Mouse (Mus musculus) fat pad, adult 2 months (tissue): Measurements from ENCODE around the gene Satb2.

Experiments used
- DNase-seq: peaks from one replicate; pipeline ENCODE4 v3.0.0-alpha.2; 2011; ENCODE audit warnings: low read depth, low spot score; ENCODE audit errors: extremely low read depth

Gene Satb2

DNA sequence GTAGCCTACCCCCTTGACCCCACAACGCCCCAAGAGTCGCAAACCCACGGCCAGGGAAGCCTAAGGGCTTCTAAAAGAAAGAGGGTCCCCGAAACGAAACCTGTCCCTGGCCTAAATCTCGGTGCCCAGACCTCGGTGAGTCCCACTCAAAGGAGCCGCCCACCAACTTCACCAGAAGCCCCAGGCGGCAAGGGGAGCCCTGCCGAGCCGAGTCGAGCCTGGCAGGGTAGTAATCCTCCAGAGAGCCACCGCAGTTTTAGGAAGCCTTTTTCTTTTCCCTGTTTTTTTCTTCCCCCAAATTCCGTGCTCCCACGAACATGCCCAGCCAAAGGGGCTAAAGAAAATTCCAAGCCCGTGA lies 4.9 kb downstream of the Satb2 start:
- DNase-seq, result no peak

DNA sequence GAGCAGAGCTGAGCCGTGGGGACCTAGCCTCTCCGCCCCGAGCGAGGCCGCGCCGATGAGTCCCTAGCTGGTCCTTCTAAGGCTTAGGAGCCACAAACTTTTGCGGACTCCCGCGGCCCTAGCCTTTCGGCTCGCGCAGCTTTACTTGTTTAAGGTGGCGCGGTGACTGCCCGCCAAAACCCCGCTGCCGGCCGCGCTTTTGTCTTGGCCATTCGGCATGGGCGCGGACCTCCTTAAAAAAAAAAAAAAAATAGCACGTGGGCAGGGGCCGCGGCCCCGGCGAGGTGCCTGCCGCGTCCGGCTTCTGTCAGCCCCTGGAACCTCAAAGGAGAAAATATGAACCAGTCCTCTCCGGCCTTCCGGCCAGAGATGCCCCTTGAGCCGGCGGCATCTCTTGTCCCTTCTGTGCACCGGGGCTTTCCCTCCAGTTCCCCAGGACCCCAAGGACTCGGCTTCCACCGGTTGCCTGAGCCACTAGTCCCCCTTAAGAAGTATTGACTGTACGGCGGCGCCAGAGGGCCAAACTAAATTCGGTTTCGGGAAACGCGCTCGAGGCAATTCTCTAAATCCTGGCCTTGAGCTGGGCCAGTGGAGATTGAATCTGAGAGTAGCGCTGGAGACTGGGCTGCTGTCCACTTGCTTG lies 5.4 kb downstream of the Satb2 start:
- no peak for DNase-seq

DNA sequence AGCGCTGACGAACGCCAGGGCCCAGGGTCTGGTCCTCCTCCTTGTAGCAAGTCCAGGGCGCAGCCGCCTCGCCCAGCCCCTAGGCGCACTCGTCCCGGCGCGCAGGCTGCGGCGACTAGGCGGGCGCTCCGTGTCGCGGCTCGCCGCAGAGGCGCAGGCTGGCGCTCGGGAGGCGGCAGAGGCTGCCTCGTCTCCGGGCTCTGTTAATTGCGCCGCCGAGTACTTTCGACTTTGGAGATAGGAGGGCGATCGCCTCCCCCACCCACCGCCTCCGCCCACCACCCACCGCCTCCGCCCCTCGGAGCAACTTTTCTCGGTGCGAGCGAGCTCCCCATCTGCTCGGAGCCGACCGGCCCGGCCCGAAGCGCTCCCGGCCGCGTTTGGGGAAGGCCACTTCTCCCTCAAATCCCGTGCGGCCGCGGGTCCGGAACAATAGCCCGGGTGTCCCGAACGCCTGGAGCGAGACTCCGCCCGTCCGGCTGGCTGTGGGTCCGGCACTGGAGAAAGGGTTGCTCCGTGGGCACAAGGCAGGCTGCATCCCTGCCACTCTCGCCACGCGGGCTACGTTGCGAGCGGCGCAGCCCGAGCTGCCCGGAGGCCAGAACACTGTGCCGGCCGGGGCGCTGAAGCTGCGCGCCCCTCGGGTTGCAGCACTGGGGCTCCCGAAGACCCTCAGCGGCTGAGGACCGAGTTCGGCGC lies 6.0 kb downstream of the Satb2 start:
- no peak for DNase-seq

DNA sequence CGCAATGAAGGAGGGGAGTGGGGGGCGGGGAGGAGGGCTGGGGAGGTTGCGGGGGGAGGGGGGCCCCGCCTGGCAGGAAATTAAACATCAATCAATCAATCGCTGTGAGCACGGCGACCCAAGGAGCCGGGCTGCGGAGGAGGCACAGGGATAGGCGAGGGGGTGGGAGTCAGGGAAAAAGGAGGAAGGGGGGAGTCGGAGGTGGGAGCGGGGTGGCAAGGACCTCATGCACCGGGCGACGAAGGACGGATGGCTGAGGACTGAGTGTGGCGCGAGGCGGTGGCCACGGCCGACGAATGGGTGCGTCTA lies 6.6 kb downstream of the Satb2 start:
- no peak for DNase-seq

DNA sequence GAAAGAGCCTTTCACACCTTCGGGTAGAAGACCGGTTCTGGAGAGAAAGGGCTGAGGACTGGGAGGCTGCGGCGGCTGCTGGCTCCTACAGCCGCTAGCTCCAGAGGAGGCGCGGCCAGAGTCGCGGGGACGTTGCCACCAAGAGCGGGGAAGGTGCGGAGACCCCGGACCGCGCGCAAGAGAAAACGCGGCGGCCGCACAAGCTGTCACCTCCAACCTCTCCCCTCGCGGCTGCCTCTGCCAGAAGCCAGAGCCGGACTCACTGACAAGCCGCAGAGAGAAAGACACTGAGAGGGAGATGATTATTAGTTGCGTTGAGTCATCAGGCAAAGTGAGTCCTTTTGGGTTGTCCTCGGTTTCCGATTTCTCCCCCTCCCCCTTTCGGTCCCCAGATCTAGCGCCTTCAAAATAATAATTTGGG lies 7.0 kb downstream of the Satb2 start:
- no peak for DNase-seq

DNA sequence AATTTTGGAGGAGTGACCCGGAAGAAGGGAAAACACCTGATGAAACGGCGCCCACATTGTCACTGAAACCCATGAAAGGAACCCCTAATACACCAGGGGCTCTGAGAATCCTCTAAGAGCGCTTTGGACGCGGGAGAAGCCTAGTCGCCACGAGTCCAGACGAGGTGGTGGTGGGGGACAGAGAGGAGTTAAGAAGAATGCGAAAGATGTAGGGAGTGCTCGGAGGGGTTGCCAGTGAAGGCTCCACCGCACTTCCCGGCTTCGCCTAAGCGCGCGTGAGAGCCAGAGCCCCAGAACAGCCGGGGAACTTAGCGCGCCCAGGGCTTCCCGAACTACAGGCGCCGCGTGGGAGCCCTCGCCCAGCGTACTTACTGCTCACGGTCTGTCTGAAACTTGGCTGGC lies 7.7 kb downstream of the Satb2 start:
- no peak for DNase-seq

DNA sequence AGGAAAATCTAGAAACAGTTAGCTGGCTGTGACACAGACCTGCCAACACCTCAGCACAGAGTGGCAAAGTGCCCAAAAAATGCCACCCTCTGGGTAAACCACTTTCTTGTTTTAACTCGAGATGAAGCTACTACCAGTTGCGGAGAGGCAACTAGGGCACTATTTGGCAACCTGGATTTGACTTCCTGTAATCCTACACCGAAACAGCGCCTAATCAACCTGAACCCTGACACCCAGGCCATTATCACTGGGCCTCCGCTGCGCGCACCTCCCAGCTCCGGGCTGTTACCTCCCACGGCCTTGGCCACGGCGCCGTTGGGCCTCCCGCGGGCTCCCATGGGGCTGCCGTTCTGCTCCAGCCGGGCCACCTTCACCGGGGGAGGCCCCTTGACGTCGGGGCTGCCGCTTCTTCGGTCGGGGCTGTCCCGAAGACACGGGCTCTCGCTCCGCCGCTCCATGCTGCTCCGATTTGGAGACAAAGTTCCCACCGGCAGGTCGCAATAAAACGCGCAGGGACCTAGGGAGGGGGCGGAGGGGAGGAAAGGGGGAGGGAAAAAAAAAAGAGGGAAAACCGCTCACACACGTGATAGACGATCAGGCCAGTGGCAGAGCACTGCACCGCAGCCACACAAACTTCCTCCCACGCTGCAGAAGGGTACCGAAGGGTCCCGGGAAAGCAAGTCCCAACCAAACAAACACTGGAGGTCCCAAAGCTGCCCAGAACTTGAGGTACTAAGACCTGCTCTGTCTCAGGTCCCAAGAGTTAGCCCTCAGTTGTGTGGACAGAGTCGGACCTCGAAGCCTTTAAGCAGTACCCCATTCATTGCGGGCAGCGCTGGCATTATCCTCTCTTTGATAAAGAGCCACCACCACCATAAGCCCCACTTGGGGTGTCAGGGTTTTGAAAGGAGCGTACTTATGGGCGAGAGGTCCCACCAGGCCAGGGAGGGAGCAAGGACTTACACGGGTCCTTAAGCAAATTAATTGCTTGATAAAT lies 8.8 kb downstream of the Satb2 start:
- DNase-seq, result no peak

DNA sequence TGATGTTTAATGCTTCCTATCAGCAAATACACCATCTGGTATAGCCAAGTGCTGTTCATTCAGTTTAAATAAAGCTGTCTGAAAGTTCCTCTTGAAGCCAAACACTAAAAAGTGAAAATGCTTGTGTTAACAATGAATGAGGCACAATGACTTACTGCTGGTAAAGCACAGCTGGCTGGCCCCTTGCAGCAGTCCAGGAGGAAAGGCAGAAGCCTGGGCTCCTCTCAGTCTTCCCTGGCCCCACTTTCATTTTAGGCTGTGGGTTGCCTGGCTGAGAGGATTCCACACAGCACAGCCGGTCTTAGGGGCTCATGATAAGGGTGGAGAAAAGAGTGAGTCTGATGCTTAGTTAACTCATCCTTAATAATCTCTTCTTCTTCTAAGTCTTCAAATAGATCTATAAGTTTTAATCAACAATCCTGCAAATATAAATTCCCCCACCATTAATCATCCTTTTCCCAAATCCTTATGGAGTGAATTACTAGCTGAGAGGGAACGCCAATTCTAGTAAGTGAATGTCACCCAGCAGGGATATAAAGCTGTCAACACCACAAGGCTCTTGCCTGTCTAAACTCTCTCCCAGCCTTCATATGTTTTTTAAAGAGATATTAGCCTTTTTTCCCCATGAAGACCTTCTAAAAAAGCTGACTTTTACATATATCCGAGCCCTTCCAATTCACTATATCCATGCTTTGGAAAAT lies 12.4 kb downstream of the Satb2 start:
- no peak for DNase-seq

DNA sequence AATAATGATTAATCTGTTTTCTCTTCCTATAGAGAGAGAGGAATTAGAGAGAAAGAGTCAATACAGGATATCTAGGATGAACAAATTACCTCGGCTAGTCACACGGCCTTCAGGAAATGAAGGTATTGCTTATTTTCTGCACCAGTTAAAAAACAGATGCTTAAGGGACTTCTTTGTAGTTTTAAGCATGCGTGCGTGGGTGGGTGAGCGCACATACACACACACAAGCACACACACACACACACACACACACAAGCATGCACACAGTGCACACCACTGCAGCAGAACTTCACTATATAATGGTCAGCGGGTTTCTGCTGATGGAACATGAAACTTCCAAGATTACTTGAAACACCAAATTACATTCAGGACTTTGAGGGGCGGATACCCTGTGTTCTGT lies 14.0 kb downstream of the Satb2 start:
- no peak for DNase-seq

DNA sequence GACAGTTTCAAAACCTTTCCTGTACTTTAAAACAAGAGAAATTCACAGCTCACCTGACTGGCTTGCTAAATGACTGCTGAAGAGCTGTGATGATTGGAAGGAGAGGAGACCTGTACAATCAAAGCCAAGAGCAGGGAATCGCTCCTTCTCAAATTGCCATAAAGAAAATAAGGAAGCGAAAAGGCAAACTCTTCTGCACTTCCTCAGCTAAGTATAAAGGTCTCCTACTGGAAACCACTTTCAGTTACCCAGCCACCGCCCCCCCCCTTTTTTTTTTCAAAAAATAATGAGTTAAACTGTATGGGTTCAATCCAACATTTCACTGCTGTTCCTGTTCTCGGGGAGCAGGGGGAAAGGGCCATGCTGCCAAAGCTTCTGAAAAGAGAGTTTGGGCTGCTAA lies 15.2 kb downstream of the Satb2 start:
- no peak for DNase-seq

DNA sequence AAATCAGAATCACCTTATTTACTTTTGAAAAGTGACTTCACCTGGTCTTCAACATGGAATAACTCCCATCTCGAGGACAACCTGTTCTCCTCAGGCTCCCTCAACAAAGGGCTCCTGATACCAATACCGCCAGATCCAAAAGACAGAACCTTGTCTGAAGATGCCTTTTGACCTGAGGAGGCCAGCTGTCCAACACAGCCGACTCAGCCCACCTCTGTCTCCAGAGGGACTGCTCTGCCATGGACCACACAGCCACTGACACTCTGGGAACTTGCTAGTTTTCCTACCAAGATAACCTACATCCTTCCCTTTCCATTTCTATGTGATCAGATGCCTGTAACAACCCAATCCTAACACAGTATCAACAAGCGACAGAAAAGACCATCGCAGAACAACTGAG lies 19.5 kb downstream of the Satb2 start:
- no peak for DNase-seq

DNA sequence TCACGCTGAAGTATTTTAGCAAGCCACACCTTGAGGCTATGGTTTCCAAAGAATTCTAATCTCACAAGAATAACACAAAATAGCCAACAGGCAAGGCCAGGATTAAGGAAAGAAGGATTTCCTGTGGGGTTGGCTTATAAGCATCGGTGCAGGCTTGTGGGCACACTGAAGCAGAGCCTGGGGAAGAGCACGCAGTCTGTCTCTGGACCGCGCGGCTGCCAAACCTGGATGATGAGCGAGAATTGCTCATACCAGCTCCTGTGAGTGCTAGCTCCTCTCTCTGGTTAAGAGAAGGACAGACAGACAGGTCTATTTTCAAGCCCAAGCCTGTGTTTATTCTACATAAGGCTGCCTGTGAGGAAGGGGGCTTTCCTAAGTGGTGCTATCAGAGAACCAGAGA lies 20.5 kb downstream of the Satb2 start:
- DNase-seq, result no peak

DNA sequence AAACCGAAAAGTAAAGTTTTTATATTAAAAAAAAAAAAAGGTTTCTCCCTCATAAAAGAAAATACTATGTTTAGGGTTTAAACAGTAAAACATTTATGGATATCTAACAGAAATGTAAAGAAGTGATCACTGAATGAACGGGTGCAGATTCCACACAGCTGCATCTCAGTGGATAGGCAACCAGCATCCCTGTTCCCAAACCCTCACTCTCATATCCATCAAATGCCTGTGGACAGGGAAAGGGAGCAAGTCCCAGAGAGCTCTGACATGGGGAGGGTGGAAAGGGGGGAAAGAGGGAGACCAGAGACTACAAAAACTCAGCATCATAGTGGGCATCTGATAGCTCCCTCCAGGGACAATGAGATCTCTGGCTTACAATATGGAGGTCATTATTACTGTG lies 21.6 kb downstream of the Satb2 start:
- no peak for DNase-seq

DNA sequence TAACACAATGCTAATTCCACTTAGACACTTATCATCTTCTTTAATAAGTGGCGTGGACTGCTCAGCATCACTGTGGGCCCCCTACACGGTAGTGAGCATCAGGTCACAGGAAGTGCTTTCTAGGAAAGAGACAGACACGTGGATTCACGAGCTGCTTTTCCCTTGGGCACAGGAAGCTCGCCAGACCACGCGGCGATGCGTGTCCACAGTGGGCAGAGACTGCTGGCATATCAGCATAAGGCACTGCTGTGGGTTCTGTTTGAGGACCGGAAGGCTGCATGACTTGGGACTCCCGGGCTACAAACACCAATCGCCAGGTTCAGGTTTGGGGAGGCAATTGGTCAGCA lies 22.7 kb downstream of the Satb2 start:
- no peak for DNase-seq

DNA sequence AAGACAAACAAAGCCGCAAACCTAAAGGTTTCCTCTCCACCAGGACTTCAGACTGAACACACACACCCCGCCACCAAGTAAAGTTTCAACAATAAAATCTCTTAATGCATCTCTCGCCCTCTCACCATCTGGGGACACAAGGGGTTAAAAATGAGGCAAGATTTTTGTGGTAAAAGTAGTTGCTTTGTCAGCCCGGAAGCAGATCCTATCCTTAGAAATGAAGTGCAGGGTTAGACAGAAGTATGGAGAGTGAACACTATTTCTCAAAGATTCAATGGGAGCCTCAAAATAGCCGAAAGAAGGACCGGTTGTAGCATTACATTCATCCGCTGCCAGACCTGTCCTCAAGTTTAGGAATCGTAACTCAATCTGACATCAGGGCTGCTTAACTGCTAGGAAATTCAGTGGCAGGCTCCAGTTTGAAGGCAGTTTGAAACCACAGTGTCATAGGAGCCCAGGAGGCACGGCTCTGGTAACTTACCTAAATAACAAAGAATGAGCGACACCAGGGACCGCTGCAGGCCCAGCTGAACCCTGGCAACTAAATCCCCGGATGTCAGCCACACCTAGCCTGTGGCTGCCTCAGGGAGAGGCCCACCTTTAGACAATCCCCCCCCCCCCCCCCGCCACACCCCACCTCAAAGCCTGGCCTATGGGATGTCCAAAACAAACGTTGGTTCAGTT lies 23.3 kb downstream of the Satb2 start:
- DNase-seq, result no peak

DNA sequence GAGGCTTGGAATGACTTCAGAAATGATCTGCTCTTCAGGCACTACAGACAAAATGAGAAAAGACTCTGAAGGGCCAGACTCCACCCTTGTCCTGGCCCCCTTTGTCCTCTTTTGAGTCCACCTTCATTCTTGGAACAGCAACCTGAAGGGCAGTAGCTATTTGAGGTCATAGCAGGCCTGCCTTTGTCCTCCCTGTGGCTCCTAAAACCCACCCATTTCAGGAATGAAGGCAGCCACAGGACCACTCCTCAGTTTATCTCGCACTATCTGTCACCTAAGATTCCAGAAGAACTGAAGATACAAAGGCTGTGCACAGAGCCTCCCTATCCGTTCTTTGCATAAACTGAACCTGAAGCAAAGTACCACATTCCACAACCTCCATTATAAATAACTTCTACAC lies 24.9 kb downstream of the Satb2 start:
- DNase-seq, result no peak

DNA sequence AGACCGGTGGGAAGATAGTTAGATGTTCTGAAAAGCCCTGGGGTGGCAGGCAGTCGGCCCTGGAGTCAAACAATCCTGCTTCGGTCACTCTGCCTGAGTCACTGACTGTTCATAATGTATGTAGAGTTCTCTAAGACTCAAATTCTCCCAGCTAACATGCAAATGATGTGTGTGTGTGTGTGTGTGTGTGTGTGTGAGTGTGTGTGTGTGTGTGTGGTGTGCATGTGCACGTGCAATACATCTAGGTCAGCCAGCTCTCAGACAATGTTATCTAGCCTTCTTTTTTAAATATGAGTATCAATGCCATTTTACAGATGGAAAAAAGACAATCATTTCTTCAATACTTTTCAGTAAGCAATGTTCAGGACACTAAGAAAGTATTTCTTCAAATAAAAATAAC lies 26.5 kb downstream of the Satb2 start:
- DNase-seq, result no peak

DNA sequence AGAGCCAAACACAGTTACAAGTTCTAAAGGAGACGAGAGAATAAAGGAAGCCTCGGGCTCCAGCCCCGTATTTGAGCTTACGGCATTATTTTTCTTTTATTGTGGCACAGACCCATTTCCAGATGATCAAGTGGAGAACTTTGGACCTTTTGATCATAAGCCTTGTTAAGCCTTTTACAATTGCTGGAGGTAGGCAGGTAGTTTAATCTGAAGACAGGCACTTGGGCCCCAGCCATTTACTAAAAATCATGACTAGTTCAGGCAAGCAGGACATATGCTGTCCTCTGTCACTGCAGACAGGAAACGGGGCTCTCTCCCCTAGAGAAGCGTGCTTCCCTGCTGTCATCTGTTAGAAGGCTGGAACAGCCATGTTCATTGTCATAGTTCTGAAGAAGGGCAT lies 26.9 kb downstream of the Satb2 start:
- DNase-seq, result no peak

DNA sequence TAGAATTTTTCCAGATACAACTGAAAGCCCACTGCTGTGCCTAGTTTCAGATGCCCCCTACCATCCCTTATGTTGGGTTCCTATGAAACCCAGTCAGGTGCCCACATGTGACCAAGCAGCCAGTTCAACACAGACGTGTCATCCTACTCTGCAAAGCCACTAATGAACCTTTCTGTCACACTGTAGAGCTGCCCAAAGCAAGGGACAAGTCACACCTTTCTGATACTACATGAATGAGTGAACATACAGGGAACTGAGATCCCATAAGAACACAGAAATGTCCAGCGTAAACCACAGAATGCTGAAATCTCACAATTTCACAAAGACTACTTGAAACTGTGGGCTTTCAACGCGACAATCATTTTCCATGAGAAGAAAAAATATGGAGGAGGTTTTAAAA lies 39.0 kb downstream of the Satb2 start:
- DNase-seq, result no peak

DNA sequence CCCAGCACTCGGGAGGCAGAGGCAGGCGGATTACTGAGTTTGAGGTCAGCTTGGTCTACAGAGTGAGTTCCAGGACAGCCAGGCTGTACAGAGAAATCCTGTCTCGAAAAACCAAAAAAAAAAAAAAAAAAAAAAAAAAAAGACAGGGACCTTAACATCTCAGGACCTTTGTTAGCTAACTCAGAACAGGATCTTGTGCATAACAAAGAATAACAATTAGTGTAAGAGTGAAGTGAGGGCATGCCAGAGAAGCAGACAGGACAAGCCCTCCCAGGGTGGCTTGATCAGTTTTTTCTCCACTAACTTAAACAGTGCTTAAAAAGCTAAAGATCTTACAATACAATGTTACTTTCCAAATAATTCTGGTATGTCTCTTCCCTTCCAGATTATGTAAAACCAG lies 40.0 kb downstream of the Satb2 start:
- DNase-seq, result no peak

DNA sequence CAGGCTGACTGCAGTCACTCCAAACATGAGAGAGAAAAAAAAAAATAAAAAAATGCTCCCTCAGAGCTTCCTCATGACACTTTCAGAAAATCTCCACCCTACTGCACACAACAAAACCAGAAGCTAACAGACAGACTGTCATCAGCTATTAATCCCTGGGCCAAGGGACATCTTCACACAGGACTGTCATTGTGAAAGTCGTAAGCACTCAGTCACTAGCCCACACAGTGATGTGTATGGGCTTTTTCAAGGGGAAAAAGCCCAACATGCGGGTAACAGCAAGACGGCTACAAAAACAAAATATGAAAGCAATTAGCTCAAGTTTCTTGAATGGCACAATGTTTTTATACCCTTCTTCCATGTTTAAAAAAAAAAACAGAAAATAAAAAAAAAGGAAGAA lies 41.9 kb downstream of the Satb2 start:
- no peak for DNase-seq
